ENCODE assay signal across 17 mouse cellular contexts in the genomic region with DNA sequence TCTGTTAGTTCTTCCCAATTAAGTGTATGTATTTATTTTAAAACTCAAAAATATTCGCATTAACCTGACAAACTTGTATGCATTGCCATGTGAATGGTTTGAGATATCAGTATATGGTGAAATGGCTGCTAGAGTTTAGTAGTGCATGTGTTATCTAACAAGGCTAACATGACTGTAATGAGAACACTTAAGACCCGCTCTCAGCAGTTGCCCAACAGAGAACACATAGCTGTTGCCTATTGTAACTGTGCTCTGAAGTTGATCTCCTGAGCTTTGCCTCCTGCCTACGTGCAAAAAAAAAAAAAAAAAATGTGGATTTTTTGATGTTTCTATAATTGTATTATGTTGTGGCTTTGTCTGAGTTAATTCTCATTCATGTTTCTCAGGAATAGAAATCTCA.
"Had no signal": no experiment of that assay in that cellular context is flagged by ENCODE, and none has a peak within 500 bp of the region (broad histone marks: within the 10 kb centered on the region; RNA-seq: fewer than 3 reads in every experiment).

No protein-coding gene starts in this region.

- H3K4me1 ChIP-seq: liver, embryonic 13.5 days; liver, embryonic 15.5 days; lung, embryonic 15.5 days; megakaryocyte, embryonic 14.5 days; midbrain, embryonic 12.5 days; neural tube, embryonic 12.5 days; stomach, embryonic 15.5 days had no signal

- DNase-seq: liver, embryonic 13.5 days; liver, postnatal 0 days; lung, adult 2 months; right cerebral cortex, postnatal 14 days; thymus, adult 2 months; thymus, postnatal 25 days; thymus, postnatal 4 days had no signal

- H3K36me3 ChIP-seq: liver, embryonic 13.5 days; liver, embryonic 15.5 days; lung, embryonic 15.5 days; midbrain, embryonic 12.5 days; neural tube, embryonic 12.5 days; stomach, embryonic 15.5 days had no signal

- H3K9ac ChIP-seq: liver, embryonic 13.5 days; liver, embryonic 15.5 days; liver, postnatal 0 days; lung, embryonic 15.5 days; midbrain, embryonic 12.5 days; neural tube, embryonic 12.5 days; stomach, embryonic 15.5 days had no signal

- H3K27me3 ChIP-seq: liver, embryonic 13.5 days; liver, embryonic 15.5 days; lung, embryonic 15.5 days; megakaryocyte, embryonic 14.5 days; midbrain, embryonic 12.5 days; neural tube, embryonic 12.5 days; stomach, embryonic 15.5 days had no signal

- H3K27ac ChIP-seq: liver, embryonic 13.5 days; liver, embryonic 15.5 days; lung, embryonic 15.5 days; macrophage; midbrain, embryonic 12.5 days; neural tube, embryonic 12.5 days; stomach, embryonic 15.5 days; stomach, postnatal 0 days had no signal

- H3K4me3 ChIP-seq: liver, embryonic 13.5 days; liver, embryonic 15.5 days; lung, embryonic 15.5 days; megakaryocyte, embryonic 14.5 days; midbrain, embryonic 12.5 days; neural tube, embryonic 12.5 days; stomach, embryonic 15.5 days had no signal

- H3K9me3 ChIP-seq: liver, embryonic 13.5 days; liver, embryonic 15.5 days; lung, embryonic 15.5 days; megakaryocyte, embryonic 14.5 days; midbrain, embryonic 12.5 days; neural tube, embryonic 12.5 days; stomach, embryonic 15.5 days had no signal

- ATAC-seq: liver, postnatal 0 days; midbrain, embryonic 16.5 days had no signal

- H3K4me2 ChIP-seq: liver, embryonic 11.5 days; liver, embryonic 13.5 days; liver, embryonic 15.5 days; lung, embryonic 15.5 days; midbrain, embryonic 12.5 days; neural tube, embryonic 12.5 days; stomach, embryonic 15.5 days had no signal
